Mouse (Mus musculus) thymus, adult 2 months (tissue): ENCODE measurements around the gene Cetn4. TPM values are rescaled to one million over a fixed set of nuclear protein-coding genes. Genes with fewer than 3 reads are reported as not detected.

Experiments used
- DNase-seq: peaks from one replicate; pipeline ENCODE4 v3.0.0; 2021
- H3K27ac ChIP-seq: fragments of 200-500 bp; 2 replicates; pipeline ENCODE4 v1.5.1; 2012; ENCODE audit warnings: low read length, control low read depth; ENCODE audit not compliant: control insufficient read depth, insufficient read depth
- H3K27me3 ChIP-seq: fragments of 200-500 bp; 2 replicates; pipeline ENCODE4 v1.6.1; 2012; ENCODE audit warnings: mild to moderate bottlenecking, low read length, moderate library complexity, mixed read lengths; ENCODE audit not compliant: control insufficient read depth, insufficient read depth
- H3K36me3 ChIP-seq: fragments of 200-500 bp; 2 replicates; pipeline ENCODE4 v1.6.1; 2012; ENCODE audit warnings: mild to moderate bottlenecking, low read length, moderate library complexity; ENCODE audit not compliant: control insufficient read depth, insufficient read depth
- H3K4me1 ChIP-seq: fragments of 200-500 bp; replicated peaks from 2 replicates; pipeline ENCODE4 v1.6.1; 2012; ENCODE audit warnings: low read length; ENCODE audit not compliant: control insufficient read depth, insufficient read depth
- H3K4me3 ChIP-seq: fragments of 200-500 bp; 2 replicates; pipeline ENCODE4 v1.5.1; 2012; ENCODE audit warnings: mild to moderate bottlenecking, low read length, control low read depth, moderate library complexity; ENCODE audit not compliant: control insufficient read depth, insufficient read depth
- CTCF ChIP-seq: fragments of 200-500 bp; IDR thresholded peaks from 2 replicates; pipeline ENCODE4 v1.5.1; 2012; ENCODE audit warnings: mild to moderate bottlenecking, control low read depth, low read length, moderate library complexity, borderline replicate concordance; ENCODE audit not compliant: control insufficient read depth, poor library complexity, insufficient read depth; ENCODE audit errors: extremely low read depth
- POLR2A ChIP-seq: fragments of 200-500 bp; IDR thresholded peaks from 2 replicates; pipeline ENCODE4 v1.6.1; 2012; ENCODE audit warnings: mild to moderate bottlenecking, low read length, control low read depth, moderate library complexity; ENCODE audit not compliant: control insufficient read depth, poor library complexity, insufficient read depth; ENCODE audit errors: extremely low read depth
- WGBS: fragments of 180-500 bp; shearing (Covaris S2); methylation state at CpG from one replicate; pipeline ENCODE4 v1.1.7; 2018; 5-methylcytosine and 5-hydroxymethylcytosine counted together
- polyA plus RNA-seq: library from polyadenylated mRNA; depleted of rRNA; stranded (reverse); fragments of >200 nt; gene quantifications from 2 replicates; pipeline ENCODE4 v1.2.3, GENCODE M21; 2012; rRNA removed

The Cetn4 gene
- polyA plus RNA-seq: 0.09 and 0.33 TPM in 2 replicates

- WGBS: under 1% methylated on average over 54 of the region's 54 CpGs
- peaks cover 7% of the 10 kb centered on the region for H3K4me1 ChIP-seq
- no peaks in the 10 kb centered on the region for H3K36me3 ChIP-seq
- H3K4me3 ChIP-seq: peak within 1 kb of the TSS; percentile 82
- 0 out of 2 replicates have a peak, but pooled peaks have one; percentile 41 for TF ChIP-seq POLR2A
- TF ChIP-seq CTCF: 0 out of 2 replicates have a peak, but pooled peaks have one; percentile 25
- H3K27ac ChIP-seq: no peak within 1 kb of the TSS
- DNase-seq: peak; percentile 98
- no peaks in the 10 kb centered on the region for H3K27me3 ChIP-seq
These were observed at the start of gene Cetn4, which contains the start of gene Bbs12 for GRCm38 (mm10) chr3:37312370-37312941. TSS of gene Cetn4 (minus strand) at chr3:37312708. TSS of gene Bbs12 (plus strand) at chr3:37312554.

DNA sequence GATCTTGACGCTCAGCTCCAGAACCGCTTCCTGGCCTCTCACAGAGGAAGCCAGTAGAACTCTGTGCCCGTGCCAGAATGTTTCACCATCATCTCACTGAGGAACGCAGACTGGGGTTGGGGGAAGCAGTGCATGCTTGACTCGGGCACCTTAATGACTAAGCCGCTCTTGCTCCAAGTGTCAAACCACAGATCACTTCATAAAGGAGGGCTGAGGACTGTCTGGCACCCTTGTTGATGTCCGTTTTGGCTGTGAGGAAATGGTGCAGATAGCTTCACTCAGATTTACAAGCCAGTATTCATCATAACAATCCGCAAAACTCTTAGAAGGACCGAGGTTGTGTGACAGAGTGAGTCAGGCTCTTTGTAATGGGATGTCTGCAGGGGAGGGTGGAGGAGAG lies 48.2 kb upstream of the Cetn4 start:
- Histone ChIP-seq H3K27ac (no peak overlapping the region), H3K36me3 (no peaks in the 10 kb centered on the region), H3K4me1 (no peaks in the 10 kb centered on the region), H3K4me3 (no peak overlapping the region), H3K27me3 (no peaks in the 10 kb centered on the region)
- no peak for TF ChIP-seq POLR2A
- no peak for TF ChIP-seq CTCF
- 42% methylated on average over 9 of the region's 9 CpGs for WGBS
- no peak for DNase-seq

- no peak for DNase-seq
- peaks cover under 1% of the 10 kb centered on the region; the same call in 1 of the 2 replicates for H3K27me3 ChIP-seq
- TF ChIP-seq POLR2A: no peak
- no peak for TF ChIP-seq CTCF
- H3K4me3 ChIP-seq: no peak overlapping the region
- no peaks in the 10 kb centered on the region for H3K36me3 ChIP-seq
- H3K27ac ChIP-seq: no peak overlapping the region
- no peaks in the 10 kb centered on the region for H3K4me1 ChIP-seq
- WGBS: 89% methylated on average over 1 of the region's 1 CpGs
These were observed 42.2 kb upstream of the Cetn4 start for GRCm38 (mm10) chr3:37354737-37355136.

- no peaks in the 10 kb centered on the region for H3K36me3 ChIP-seq
- TF ChIP-seq POLR2A (no peak), CTCF (no peak)
- H3K4me1 ChIP-seq: no peaks in the 10 kb centered on the region
- peaks cover 5% of the 10 kb centered on the region; the same call in 1 of the 2 replicates for H3K27me3 ChIP-seq
- WGBS: 95% methylated on average over 10 of the region's 10 CpGs
- H3K4me3 ChIP-seq: no peak overlapping the region
- H3K27ac ChIP-seq: no peak overlapping the region
- DNase-seq: no peak
These were observed 41.5 kb upstream of the Cetn4 start for GRCm38 (mm10) chr3:37353951-37354481.

DNA sequence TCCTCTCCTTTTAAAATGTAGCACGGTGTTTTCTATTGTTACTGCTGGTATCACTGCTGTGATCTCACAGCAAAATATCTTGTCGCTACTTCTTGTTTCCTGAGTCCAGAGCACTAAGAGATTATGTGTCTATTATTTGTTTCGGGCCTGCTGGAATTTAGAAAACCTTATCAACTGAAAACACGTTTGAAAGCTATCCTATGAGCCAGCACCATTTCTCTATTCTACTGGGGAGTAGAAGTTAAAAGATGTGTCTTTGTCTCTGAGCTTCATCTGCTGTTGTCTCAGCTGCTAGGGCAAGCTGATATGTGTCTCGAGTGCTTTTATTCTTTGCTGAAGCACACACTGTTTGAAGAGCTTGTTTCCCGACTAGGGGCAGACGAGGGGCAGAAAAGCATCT lies 37.9 kb upstream of the Cetn4 start:
- peaks cover 5% of the 10 kb centered on the region; the same call in 1 of the 2 replicates for H3K4me1 ChIP-seq
- DNase-seq: no peak
- H3K27ac ChIP-seq: no peak overlapping the region
- TF ChIP-seq POLR2A: no peak
- no peak for TF ChIP-seq CTCF
- peaks cover 16% of the 10 kb centered on the region for H3K27me3 ChIP-seq
- WGBS: 76% methylated on average over 7 of the region's 7 CpGs
- no peaks in the 10 kb centered on the region for H3K36me3 ChIP-seq
- H3K4me3 ChIP-seq: no peak overlapping the region

DNA sequence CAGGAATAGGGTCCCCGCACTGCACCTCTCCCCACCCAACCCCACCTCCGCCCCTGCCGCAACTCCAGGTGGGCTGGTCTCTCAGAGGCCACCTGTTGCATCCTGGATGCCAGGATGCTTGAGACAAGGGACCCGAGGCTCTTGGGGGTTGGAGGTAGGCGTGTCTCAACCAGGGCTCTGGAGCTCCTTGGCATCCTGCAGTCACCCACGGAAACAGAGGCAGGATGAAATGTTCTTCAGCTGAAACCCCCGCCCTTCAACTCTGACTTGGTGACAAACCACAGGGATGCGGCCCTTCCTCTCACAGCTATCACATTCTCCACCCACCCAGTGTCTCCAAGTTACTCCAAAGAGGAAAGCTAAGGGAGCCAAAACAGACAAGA lies 36.6 kb upstream of the Cetn4 start:
- Histone ChIP-seq H3K27ac (no peak overlapping the region), H3K27me3 (peaks cover 16% of the 10 kb centered on the region)
- no peak for DNase-seq

More for the DNA sequence above, 36.6 kb upstream of the Cetn4 start:
- TF ChIP-seq CTCF (no peak), POLR2A (no peak)
- Histone ChIP-seq H3K4me1 (peaks cover 5% of the 10 kb centered on the region; the same call in 1 of the 2 replicates), H3K36me3 (no peaks in the 10 kb centered on the region), H3K4me3 (peak overlapping the region; percentile 31; the same call in 1 of the 2 replicates)
- 24% methylated on average over 8 of the region's 8 CpGs for WGBS
